8 mouse cellular contexts compared by ENCODE assay signal in the genomic region with DNA sequence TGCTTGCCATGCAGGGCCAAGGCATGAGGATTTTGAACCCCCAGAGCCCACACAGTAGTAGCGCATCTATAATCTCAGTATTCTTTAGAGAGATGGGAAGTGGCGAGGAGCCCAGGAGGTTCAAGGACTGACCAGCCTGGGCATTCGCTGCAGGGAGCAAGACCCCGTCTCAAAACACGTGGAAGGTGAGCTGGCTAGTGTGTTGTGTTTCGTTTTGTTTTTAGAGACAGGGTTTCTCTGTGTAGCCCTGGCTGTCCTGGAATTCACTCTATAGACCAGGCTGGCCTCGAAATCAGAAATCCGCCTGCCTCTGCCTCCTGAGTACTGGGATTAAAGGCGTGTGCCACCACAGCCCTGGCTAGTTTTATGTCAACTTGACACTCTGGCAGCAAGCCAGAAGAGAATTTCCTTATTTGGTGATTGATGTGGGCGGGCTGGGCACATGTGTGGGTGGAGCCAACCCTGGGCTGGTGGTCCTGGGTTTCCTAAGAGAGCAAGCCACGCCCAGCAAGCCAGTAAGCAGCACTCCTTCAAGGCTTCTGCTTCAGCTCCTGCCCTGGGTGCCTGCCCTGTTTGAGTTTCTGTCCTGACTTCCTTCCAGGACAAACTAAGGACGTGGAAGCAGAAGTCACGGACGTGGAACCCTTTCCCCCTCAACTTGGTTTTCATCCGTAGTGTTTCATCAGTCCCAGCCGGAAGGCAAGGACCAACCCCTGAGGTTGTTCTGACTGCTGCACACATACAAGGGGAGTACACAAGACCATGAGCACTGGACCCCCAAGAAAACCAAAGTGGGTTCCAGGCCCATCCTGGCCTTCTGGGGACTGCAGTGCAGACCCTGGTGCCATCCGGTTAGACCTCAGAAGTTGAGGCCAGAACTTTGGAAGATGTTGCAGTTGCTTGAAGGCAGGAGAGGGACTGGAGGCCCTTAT.
DNase-seq lines count a peak whose midpoint lies in the region; ATAC-seq lines count a peak whose summit lies in the region.

No protein-coding gene starts in this region.

- H3K4me3 ChIP-seq in heart, embryonic 10.5 days: no peak overlapping the region
- no peak overlapping the region for H3K4me3 ChIP-seq in hindbrain, embryonic 14.5 days (replicated peaks; ENCODE audit: low read length)
- no peak overlapping the region for H3K4me3 ChIP-seq in lung, embryonic 16.5 days (ENCODE audit: low read length)
- H3K4me3 ChIP-seq in stomach, embryonic 16.5 days (replicated peaks; ENCODE audit: low read length): no peak overlapping the region

- no peak for DNase-seq in heart, embryonic 10.5 days (ENCODE audit: low spot score)
- no peak for DNase-seq in heart, postnatal 14 days
- peak; percentile 73 for DNase-seq in cerebellum, adult 9-11 months
- no peak for DNase-seq in hindbrain, embryonic 14.5 days (ENCODE audit: low spot score)
- DNase-seq in ovary, postnatal 10 days (ENCODE audit: low spot score): no peak

- no peaks in the 10 kb centered on the region for H3K27me3 ChIP-seq in heart, embryonic 10.5 days (ENCODE audit: insufficient read depth, poor library complexity, severe bottlenecking)
- H3K27me3 ChIP-seq in hindbrain, embryonic 14.5 days (ENCODE audit: control insufficient read depth, insufficient read depth, low read length): no peaks in the 10 kb centered on the region
- H3K27me3 ChIP-seq in lung, embryonic 16.5 days (ENCODE audit: control insufficient read depth, insufficient read depth, low read depth, low read length): no peaks in the 10 kb centered on the region
- H3K27me3 ChIP-seq in stomach, embryonic 16.5 days (ENCODE audit: control insufficient read depth, insufficient read depth, low read length): no peaks in the 10 kb centered on the region

- H3K9me3 ChIP-seq in heart, embryonic 10.5 days: no peaks in the 10 kb centered on the region
- H3K9me3 ChIP-seq in hindbrain, embryonic 14.5 days (ENCODE audit: control insufficient read depth, low read length): no peaks in the 10 kb centered on the region
- H3K9me3 ChIP-seq in lung, embryonic 16.5 days (ENCODE audit: control insufficient read depth, low read length): peaks cover 3% of the 10 kb centered on the region
- H3K9me3 ChIP-seq in stomach, embryonic 16.5 days (replicated peaks; ENCODE audit: control insufficient read depth, low read length): no peaks in the 10 kb centered on the region

- no peaks in the 10 kb centered on the region for H3K36me3 ChIP-seq in heart, embryonic 10.5 days
- no peaks in the 10 kb centered on the region for H3K36me3 ChIP-seq in hindbrain, embryonic 14.5 days (replicated peaks; ENCODE audit: control insufficient read depth, insufficient read depth)
- H3K36me3 ChIP-seq in lung, embryonic 16.5 days (ENCODE audit: control insufficient read depth, insufficient read depth, low read length): no peaks in the 10 kb centered on the region
- no peaks in the 10 kb centered on the region for H3K36me3 ChIP-seq in stomach, embryonic 16.5 days (ENCODE audit: control insufficient read depth, insufficient read depth, low read length)

- H3K9ac ChIP-seq in hindbrain, embryonic 14.5 days: no peak overlapping the region
- no peak overlapping the region; the same call in 1 of the 2 replicates for H3K9ac ChIP-seq in lung, embryonic 16.5 days (ENCODE audit: low read length)
- no peak overlapping the region for H3K9ac ChIP-seq in stomach, embryonic 16.5 days (ENCODE audit: low read length)

- intact Hi-C loops in heart, postnatal 14 days (cut with DNase I): no loop called here

- peak overlapping the region; percentile 98 for H3K27ac ChIP-seq in heart, embryonic 10.5 days
- peak overlapping the region; percentile 100 for H3K27ac ChIP-seq in hindbrain, embryonic 14.5 days
- H3K27ac ChIP-seq in lung, embryonic 16.5 days (ENCODE audit: low read length): peak overlapping the region; percentile 98
- H3K27ac ChIP-seq in stomach, embryonic 16.5 days (ENCODE audit: low read length): peak overlapping the region; percentile 99

- 84% methylated on average over 17 of the region's 17 CpGs for WGBS in heart, embryonic 10.5 days
- WGBS in hindbrain, embryonic 14.5 days: 88% methylated on average over 17 of the region's 17 CpGs
- 81% methylated on average over 17 of the region's 17 CpGs for WGBS in lung, embryonic 16.5 days
- whole genome bisulfite sequencing in stomach, embryonic 16.5 days: 85% methylated on average over 17 of the region's 17 CpGs

- peaks cover 67% of the 10 kb centered on the region for H3K4me1 ChIP-seq in heart, embryonic 10.5 days
- peaks cover 54% of the 10 kb centered on the region for H3K4me1 ChIP-seq in hindbrain, embryonic 14.5 days (replicated peaks; ENCODE audit: control insufficient read depth, insufficient read depth, low read length)
- H3K4me1 ChIP-seq in lung, embryonic 16.5 days (replicated peaks; ENCODE audit: control insufficient read depth, insufficient read depth, low read length): peaks cover 58% of the 10 kb centered on the region
- peaks cover 61% of the 10 kb centered on the region for H3K4me1 ChIP-seq in stomach, embryonic 16.5 days (ENCODE audit: control insufficient read depth, insufficient read depth, low read length)

- H3K4me2 ChIP-seq in hindbrain, embryonic 14.5 days (replicated peaks): no peak overlapping the region
- H3K4me2 ChIP-seq in lung, embryonic 16.5 days (ENCODE audit: low read depth, low read length): no peak overlapping the region
- no peak overlapping the region for H3K4me2 ChIP-seq in stomach, embryonic 16.5 days (ENCODE audit: low read depth, low read length)

- no peak for ATAC-seq in hindbrain, embryonic 14.5 days (ENCODE audit: low FRiP score)
- no peak for ATAC-seq in lung, embryonic 16.5 days (ENCODE audit: low read depth)
- no peak for ATAC-seq in stomach, embryonic 16.5 days (ENCODE audit: insufficient read depth, low FRiP score)
- ATAC-seq in erythroid progenitor cell, adult 5-6 weeks (replicated peaks; ENCODE audit: low FRiP score, poor library complexity, severe bottlenecking): no peak
